Mouse (Mus musculus) brain, embryonic 14.5 days (tissue): ENCODE measurements around the gene Orai2. TPM values are rescaled to one million over a fixed set of nuclear protein-coding genes. Genes with fewer than 3 reads are reported as not detected.
"Not testable (repeated sequence)": the region's sequence is repeated elsewhere in the genome, so short reads cannot be mapped to it uniquely, and the experiment has no call there.

Source experiments
- DNase-seq: peaks from one replicate; pipeline ENCODE4 v3.0.0-alpha.2; 2011; ENCODE audit warnings: low read depth
- CTCF ChIP-seq: fragments of 200-500 bp; IDR thresholded peaks from 2 replicates; pipeline ENCODE4 v1.5.1; 2012; ENCODE audit warnings: inconsistent platforms, mild to moderate bottlenecking, moderate library complexity, borderline replicate concordance; ENCODE audit not compliant: insufficient read depth, insufficient read length; ENCODE audit errors: extremely low read depth
- POLR2A ChIP-seq: fragments of 200-500 bp; IDR thresholded peaks from 2 replicates; pipeline ENCODE4 v1.6.1; 2012; ENCODE audit warnings: mild to moderate bottlenecking, inconsistent platforms, borderline replicate concordance; ENCODE audit not compliant: poor library complexity, insufficient read depth, insufficient read length, severe bottlenecking; ENCODE audit errors: extremely low read depth
- polyA plus RNA-seq: library from polyadenylated mRNA; depleted of rRNA; stranded (reverse); fragments of >200 nt; gene quantifications from 2 replicates; pipeline ENCODE4 v1.2.3, GENCODE M21; 2012

Gene Orai2
- polyA plus RNA-seq, 1 experiment = 58.5 TPM

- TF ChIP-seq POLR2A = no peak
- no peak for TF ChIP-seq CTCF
- DNase-seq = peak; percentile 51
Observed at GRCm38 (mm10) chr5:136169626-136170511, 644 bp downstream of the Orai2 start.

GRCm38 (mm10) chr5:136168071-136168470 lies 2.4 kb downstream of the Orai2 start:
- no peak for DNase-seq
- TF ChIP-seq POLR2A (no peak), CTCF (peak; percentile 35; the same call in 1 of the 2 replicates)

GRCm38 (mm10) chr5:136167296-136167695 lies 3.2 kb downstream of the Orai2 start:
- DNase-seq = no peak
- TF ChIP-seq CTCF (no peak), POLR2A (no peak)

- DNase-seq = peak; percentile 44
- no peak for TF ChIP-seq POLR2A
- no peak for TF ChIP-seq CTCF
Observed at GRCm38 (mm10) chr5:136165246-136165645, 5.3 kb downstream of the Orai2 start.

GRCm38 (mm10) chr5:136163807-136164474 lies 6.6 kb downstream of the Orai2 start:
- DNase-seq = peak; percentile 59
- TF ChIP-seq CTCF (no peak), POLR2A (no peak)

- not testable (repeated sequence) for DNase-seq
Observed at GRCm38 (mm10) chr5:136160084-136160483, 10.4 kb downstream of the Orai2 start.

GRCm38 (mm10) chr5:136155399-136155798 lies 15.1 kb downstream of the Orai2 start:
- TF ChIP-seq CTCF = no peak
- TF ChIP-seq POLR2A = no peak
- DNase-seq = no peak

GRCm38 (mm10) chr5:136152365-136152764 lies 18.1 kb downstream of the Orai2 start:
- DNase-seq = no peak
- no peak for TF ChIP-seq CTCF
- no peak for TF ChIP-seq POLR2A

- not testable (repeated sequence) for DNase-seq
Observed at GRCm38 (mm10) chr5:136149134-136149576, 21.4 kb downstream of the Orai2 start.

- no peak for TF ChIP-seq CTCF
- no peak for TF ChIP-seq POLR2A
- DNase-seq = no peak
Observed at GRCm38 (mm10) chr5:136147704-136148103, 22.8 kb downstream of the Orai2 start.

GRCm38 (mm10) chr5:136146936-136147335 lies 23.6 kb downstream of the Orai2 start:
- no peak for DNase-seq
- TF ChIP-seq POLR2A = no peak
- TF ChIP-seq CTCF = no peak
